ENCODE assay signal across 8 mouse cellular contexts in the genomic region with DNA sequence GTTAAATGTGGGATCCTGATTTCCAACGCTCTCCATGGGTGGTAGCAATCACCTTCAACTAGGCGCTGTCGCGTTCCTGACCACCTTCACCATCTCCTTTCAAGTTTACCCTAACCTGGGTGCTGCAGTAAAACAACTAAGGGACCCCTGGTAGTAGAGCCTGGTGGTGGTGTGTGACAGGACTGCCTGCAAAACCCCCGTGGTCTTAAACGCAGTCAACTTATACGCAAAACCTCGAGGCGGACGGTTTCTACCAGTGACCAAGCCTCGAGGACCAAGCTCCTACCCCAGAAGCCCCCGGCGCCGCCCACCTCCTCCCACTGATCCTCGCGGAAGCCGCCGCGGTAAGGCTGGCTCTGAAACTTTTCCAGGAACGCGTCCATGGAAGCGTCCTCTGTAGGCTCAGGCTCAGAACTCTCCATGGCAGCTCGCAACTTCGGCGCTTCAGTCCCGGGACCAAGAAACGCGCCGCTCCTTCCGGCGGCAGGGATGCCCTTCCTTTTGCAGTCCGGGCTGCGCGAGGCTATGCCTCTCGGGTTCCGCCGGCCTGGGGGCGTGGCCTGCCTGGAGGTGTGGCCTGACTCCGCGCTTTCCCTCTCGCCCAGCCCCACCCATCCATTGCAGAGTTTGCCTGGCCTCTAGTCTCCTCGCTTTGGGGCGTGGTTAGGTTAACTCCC. TPM values are rescaled to one million over a fixed set of nuclear protein-coding genes. Genes with fewer than 3 reads are reported as not detected.
DNase-seq lines count a peak whose midpoint lies in the region; ATAC-seq and TF ChIP-seq lines count a peak whose summit lies in the region.

TSS of gene Ttc4 (minus strand) at position 503 of the 677 bp plus-strand sequence.

- no peak for TF ChIP-seq POLR2A in ES-Bruce4 (IDR thresholded peaks at IDR 0.05; ENCODE audit: insufficient read depth, low read length)

- peak within 1 kb of the TSS; percentile 77 for H3K9ac ChIP-seq in ES-Bruce4 (ENCODE audit: low read depth, poor library complexity, severe bottlenecking)
- H3K9ac ChIP-seq in forebrain, embryonic 13.5 days: peak within 1 kb of the TSS; percentile 84
- H3K9ac ChIP-seq in liver, postnatal 0 days (replicated peaks): peak within 1 kb of the TSS; percentile 93
- peak within 1 kb of the TSS; percentile 70 for H3K9ac ChIP-seq in neural tube, embryonic 14.5 days (replicated peaks; ENCODE audit: low read depth, low read length)

- no peak for TF ChIP-seq CTCF in ES-Bruce4 (IDR thresholded peaks at IDR 0.05; ENCODE audit: low read depth, low read length)
- no peak for TF ChIP-seq CTCF in liver, postnatal 0 days (IDR thresholded peaks at IDR 0.05; ENCODE audit: low read depth)

- H3K27me3 ChIP-seq in ES-Bruce4 (ENCODE audit: control insufficient read depth, insufficient read depth, low read length, poor library complexity, severe bottlenecking): no peaks in the 10 kb centered on the region
- no peaks in the 10 kb centered on the region for H3K27me3 ChIP-seq in forebrain, embryonic 13.5 days
- H3K27me3 ChIP-seq in liver, postnatal 0 days (ENCODE audit: insufficient read depth, low read length): no peaks in the 10 kb centered on the region
- H3K27me3 ChIP-seq in neural tube, embryonic 14.5 days (ENCODE audit: control insufficient read depth, insufficient read depth, low read length): no peaks in the 10 kb centered on the region

- DNase-seq in heart, postnatal 10 days: peak; percentile 89 to 93
- DNase-seq in large intestine, adult 2 months (ENCODE audit: low read depth, low spot score): peak; percentile 82
- DNase-seq in liver, postnatal 0 days: peak; percentile 98
- peak; percentile 96 for DNase-seq in testis, postnatal 10 days (ENCODE audit: low spot score)

- ATAC-seq in cerebellum, adult (ENCODE audit: insufficient number of reproducible peaks, low FRiP score, low TSS enrichment): peak; percentile 90
- ATAC-seq in forebrain, embryonic 13.5 days: peak; percentile 98
- peak; percentile 100 for ATAC-seq in liver, postnatal 0 days
- peak; percentile 96 for ATAC-seq in neural tube, embryonic 14.5 days (ENCODE audit: low read depth)

- peak within 1 kb of the TSS; percentile 88 for H3K4me2 ChIP-seq in forebrain, embryonic 13.5 days
- peak within 1 kb of the TSS; percentile 85 for H3K4me2 ChIP-seq in liver, postnatal 0 days (ENCODE audit: low read depth, low read length)
- peak within 1 kb of the TSS; percentile 93 for H3K4me2 ChIP-seq in neural tube, embryonic 14.5 days (ENCODE audit: low read depth, low read length)

- no peaks in the 10 kb centered on the region for H3K4me1 ChIP-seq in ES-Bruce4 (ENCODE audit: control insufficient read depth, insufficient read depth, low read length)
- peaks cover 9% of the 10 kb centered on the region for H3K4me1 ChIP-seq in forebrain, embryonic 13.5 days
- H3K4me1 ChIP-seq in liver, postnatal 0 days (ENCODE audit: insufficient read depth): peaks cover 14% of the 10 kb centered on the region
- peaks cover 8% of the 10 kb centered on the region for H3K4me1 ChIP-seq in neural tube, embryonic 14.5 days (ENCODE audit: control insufficient read depth, insufficient read depth, low read length)

- 1% methylated on average over 43 of the region's 43 CpGs for WGBS in forebrain, embryonic 13.5 days
- WGBS in large intestine, adult 2 months: under 1% methylated on average over 43 of the region's 43 CpGs
- WGBS in liver, postnatal 0 days (ENCODE audit: insufficient replicate concordance): under 1% methylated on average over 43 of the region's 43 CpGs
- under 1% methylated on average over 43 of the region's 43 CpGs for whole genome bisulfite sequencing in neural tube, embryonic 14.5 days

- H3K36me3 ChIP-seq in ES-Bruce4 (ENCODE audit: control insufficient read depth, insufficient read depth, low read length, poor library complexity, severe bottlenecking): peaks cover 22% of the 10 kb centered on the region
- peaks cover 33% of the 10 kb centered on the region for H3K36me3 ChIP-seq in forebrain, embryonic 13.5 days (ENCODE audit: poor library complexity, severe bottlenecking)
- H3K36me3 ChIP-seq in liver, postnatal 0 days (replicated peaks; ENCODE audit: insufficient read depth, low read length): peaks cover 24% of the 10 kb centered on the region
- H3K36me3 ChIP-seq in neural tube, embryonic 14.5 days (ENCODE audit: control insufficient read depth, insufficient read depth, low read length): peaks cover 9% of the 10 kb centered on the region

- no peak within 1 kb of the TSS for H3K27ac ChIP-seq in ES-Bruce4 (ENCODE audit: insufficient read depth, low read length)
- H3K27ac ChIP-seq in forebrain, embryonic 13.5 days: no peak within 1 kb of the TSS
- peak within 1 kb of the TSS; percentile 60 for H3K27ac ChIP-seq in liver, postnatal 0 days (ENCODE audit: low read depth)
- H3K27ac ChIP-seq in neural tube, embryonic 14.5 days (ENCODE audit: low read depth, low read length): no peak within 1 kb of the TSS

- peak; percentile 68; the same call in 1 of the 2 replicates for TF ChIP-seq EP300 in ES-Bruce4 (IDR thresholded peaks at IDR 0.05; ENCODE audit: insufficient read depth, low read depth, low read length)
- no peak; the same call in 1 of the 2 replicates for TF ChIP-seq EP300 in liver, postnatal 0 days (IDR thresholded peaks at IDR 0.05; ENCODE audit: low read depth)

- H3K9me3 ChIP-seq in ES-Bruce4 (replicated peaks; ENCODE audit: control insufficient read depth, insufficient read depth, low read length, poor library complexity, severe bottlenecking): no peaks in the 10 kb centered on the region
- H3K9me3 ChIP-seq in forebrain, embryonic 13.5 days (replicated peaks): no peaks in the 10 kb centered on the region
- H3K9me3 ChIP-seq in liver, postnatal 0 days (ENCODE audit: low read length): no peaks in the 10 kb centered on the region
- H3K9me3 ChIP-seq in neural tube, embryonic 14.5 days (ENCODE audit: control insufficient read depth, low read length): no peaks in the 10 kb centered on the region

- intact Hi-C loops in heart, postnatal 10 days (cut with DNase I): loop anchor here (2.0 kb wide), 1 partner anchor 28 kb away; the partner anchor contains the start of gene Pars2

- peak within 1 kb of the TSS; percentile 78 for H3K4me3 ChIP-seq in ES-Bruce4 (ENCODE audit: low read depth, low read length)
- H3K4me3 ChIP-seq in forebrain, embryonic 13.5 days: peak within 1 kb of the TSS; percentile 88
- peak within 1 kb of the TSS; percentile 90 for H3K4me3 ChIP-seq in liver, postnatal 0 days (ENCODE audit: low read depth, low read length)
- H3K4me3 ChIP-seq in neural tube, embryonic 14.5 days (ENCODE audit: low read depth, low read length): peak within 1 kb of the TSS; percentile 76

RNA-seq across cellular contexts. Expression of gene Ttc4, which starts in this region (rescaled TPM):
- 60.6 and 71.6 TPM in 2 replicates for polyA plus RNA-seq in ES-Bruce4 (2011; ENCODE audit: insufficient read depth, insufficient read length, low read depth, missing spikeins)
- polyA plus RNA-seq in forebrain, embryonic 13.5 days (2015; fragmentation: Nextera tagmentation; extraction: Ambion mirVana): 93.0 and 112 TPM in 2 replicates
- total RNA-seq in heart, postnatal 10 days (2021): 10 to 100 TPM; 19.9 to 21.9 TPM
- polyA plus RNA-seq in large intestine, adult 2 months (2012; rRNA removed): 55.1 and 75.1 TPM in 2 replicates
- 18.3 and 19.5 TPM in 2 replicates for polyA plus RNA-seq in liver, postnatal 0 days (2015; fragmentation: Nextera tagmentation; extraction: Ambion mirVana)
- 128 and 134 TPM in 2 replicates for polyA plus RNA-seq in neural tube, embryonic 14.5 days (2014; fragmentation: Nextera tagmentation; extraction: Ambion mirVana)
